Mouse (Mus musculus) CD4-positive, CD25-positive, alpha-beta regulatory T cell, adult 2 months (primary cell): ENCODE measurements at regions not wholly inside any gene's neighbourhood (a gene's known extent, or its start where the extent isn't known, plus 50 kb on each side); places are given as distances from the start of the nearest gene placed in this dataset.

Experiments
- DNase-seq: peaks from one replicate; pipeline ENCODE4 v3.0.0-alpha.2; 2012; ENCODE audit warnings: low read depth, low spot score

DNA sequence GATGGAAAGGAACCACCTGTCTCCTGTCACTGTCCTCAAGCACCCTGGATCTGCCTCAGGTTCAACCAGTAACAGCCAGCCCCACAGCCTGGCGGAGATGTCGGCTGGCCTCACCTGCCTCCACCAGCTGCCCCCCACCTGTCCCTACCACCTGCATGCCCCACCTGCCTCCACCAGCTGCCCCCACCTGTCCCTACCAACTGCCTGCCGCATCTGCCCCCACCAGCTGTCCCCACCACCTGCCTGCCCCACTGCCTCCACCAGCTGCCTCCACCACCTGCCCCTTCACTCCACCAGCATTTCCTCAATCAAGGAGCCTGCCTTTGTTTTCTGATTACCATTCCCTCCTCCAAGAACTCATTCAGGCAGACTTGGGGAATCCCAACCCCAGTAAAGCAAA is 68.9 kb upstream of the Smyd2 start:
- no peak for DNase-seq

- no peak for DNase-seq
Observed at GRCm38 (mm10) chr1:189990046-189990622, 68.0 kb upstream of the Smyd2 start.

DNA sequence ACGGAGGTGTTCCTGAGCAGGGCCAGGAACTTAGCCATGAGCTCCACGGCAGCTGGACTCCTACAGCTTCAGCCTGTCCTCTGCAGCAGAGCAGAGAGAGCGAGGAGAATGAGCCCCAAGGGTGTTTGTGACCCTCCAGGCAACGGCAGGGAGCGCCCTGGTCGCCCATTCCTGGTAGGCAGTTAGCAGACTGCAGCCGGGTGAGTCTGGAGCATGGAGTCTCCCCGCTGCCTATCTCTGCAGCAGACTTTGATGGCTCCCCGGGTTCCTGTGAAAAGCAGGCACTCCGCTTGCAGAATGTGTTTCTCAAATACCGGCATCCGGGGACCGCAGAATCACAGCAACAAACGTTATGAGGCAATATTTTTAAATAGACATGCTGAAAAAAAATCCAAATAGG is 67.2 kb upstream of the Smyd2 start:
- DNase-seq: no peak

- no peak for DNase-seq
Observed at GRCm38 (mm10) chr1:189988864-189989263, 66.7 kb upstream of the Smyd2 start.

DNA sequence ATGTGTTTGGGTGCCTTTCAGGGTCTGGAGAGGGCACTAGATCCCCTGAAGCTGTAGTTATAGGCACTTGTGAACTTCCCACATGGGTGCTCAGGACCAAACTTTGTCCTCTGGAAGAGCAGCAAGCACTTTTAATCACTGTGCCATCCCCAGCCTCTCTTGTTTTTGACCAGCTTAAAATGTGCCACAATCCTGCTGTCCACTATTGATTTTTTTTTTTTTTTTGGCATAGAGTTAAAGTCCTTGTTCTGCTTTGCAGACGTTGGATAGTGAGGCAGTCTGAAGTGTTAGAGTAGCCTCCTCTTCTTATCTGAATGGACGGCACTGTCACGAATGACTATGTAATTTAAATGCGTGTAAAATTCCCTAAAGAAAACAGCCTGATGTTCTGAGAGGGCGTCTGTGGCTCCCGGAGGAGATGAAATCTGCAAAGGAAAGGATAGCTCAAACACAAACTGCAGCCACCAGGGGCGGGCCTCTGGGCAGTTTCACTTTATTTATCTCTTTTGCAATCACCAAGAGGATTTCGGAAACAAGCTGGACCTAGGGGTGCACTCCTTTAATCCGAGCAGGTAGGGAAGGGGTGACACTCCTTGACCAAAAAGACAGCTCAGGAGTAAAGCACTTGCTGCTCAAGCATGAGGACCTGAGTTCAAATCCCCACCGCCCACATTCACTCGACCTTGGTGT is 63.5 kb upstream of the Smyd2 start:
- no peak for DNase-seq

- DNase-seq: no peak
Observed at GRCm38 (mm10) chr1:189978244-189978643, 56.1 kb upstream of the Smyd2 start.

DNA sequence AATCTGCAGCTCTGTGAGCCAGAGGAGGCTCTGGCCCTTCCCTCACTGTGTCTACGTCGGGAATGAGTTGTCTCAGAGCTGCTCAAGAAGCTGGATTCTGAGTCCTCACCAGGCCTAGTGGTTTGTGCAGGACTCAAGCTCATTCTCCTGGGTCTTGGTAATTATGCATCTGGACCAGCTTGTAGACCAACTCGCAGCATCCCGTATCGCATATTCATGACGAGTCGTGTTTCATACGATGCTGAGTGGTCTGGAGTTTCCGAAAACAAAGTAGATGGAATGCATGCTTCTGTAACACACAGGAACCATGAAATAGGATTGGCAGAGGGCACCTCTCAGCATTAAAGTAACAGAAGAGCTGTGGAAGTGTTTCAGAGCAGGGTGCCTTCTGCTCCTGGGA is 53.5 kb upstream of the Smyd2 start:
- no peak for DNase-seq

- peak; percentile 88 for DNase-seq
Observed at GRCm38 (mm10) chr1:189972790-189973406, 50.7 kb upstream of the Smyd2 start.
